Mouse (Mus musculus) activated CD4-positive, CD25-positive, alpha-beta regulatory T cell, adult 9 weeks (primary cell): Measurements from ENCODE around the gene Krtap19-1. TPM values are rescaled to one million over a fixed set of nuclear protein-coding genes. Genes with fewer than 3 reads are reported as not detected.

Experiments used
- polyA plus RNA-seq: library from polyadenylated mRNA; unstranded; fragments of 100-300 nt; shearing (Covaris generic); gene quantifications from one replicate; pipeline ENCODE4 v1.2.1, GENCODE M21; 2017

The Krtap19-1 gene
- not detected for polyA plus RNA-seq

DNA sequence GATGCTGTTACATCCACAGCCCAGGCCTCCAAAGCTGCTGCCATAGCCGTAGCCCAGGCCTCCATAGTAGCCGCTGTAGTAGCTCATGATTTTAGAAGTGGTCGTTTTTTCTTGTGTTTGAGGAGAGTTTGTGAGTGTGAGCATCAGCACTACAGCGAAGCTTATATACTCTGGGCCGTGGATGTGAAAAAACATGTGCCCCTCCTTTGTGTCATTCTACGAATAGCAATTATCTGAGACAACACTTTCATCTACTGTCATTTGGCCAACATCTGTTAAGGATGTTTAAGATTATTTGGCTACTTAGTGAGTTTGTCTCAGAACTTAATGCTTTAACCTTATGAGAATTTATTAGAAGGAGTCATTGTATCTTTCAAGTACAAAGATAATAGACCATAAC lies at the start of gene Krtap19-1:
TSS of gene Krtap19-1 (minus strand) at position 101 of the 400 bp plus-strand sequence.

DNA sequence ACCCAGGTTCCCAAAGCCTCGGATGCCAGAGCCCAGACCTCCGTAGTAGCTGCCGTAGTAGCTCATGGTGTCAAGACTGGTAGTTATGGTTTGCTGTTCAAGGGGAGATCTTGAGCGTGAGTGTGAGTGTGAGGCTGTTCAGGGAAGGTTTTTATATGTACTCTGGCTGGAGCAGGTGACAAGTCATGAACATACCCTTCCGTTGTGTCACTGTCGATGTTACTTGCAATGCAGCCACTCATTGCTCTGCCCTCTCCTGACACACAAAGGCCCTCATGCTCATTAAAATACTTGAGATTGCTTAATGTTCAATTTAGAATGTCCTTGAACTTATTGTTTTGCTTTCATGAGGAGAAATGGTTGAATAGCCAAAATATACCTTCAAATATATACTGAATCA lies 27.1 kb upstream of the Krtap19-1 start, which contains the start of gene Krtap19-5:
TSS of gene Krtap19-5 (minus strand) at position 101 of the 400 bp plus-strand sequence.

DNA sequence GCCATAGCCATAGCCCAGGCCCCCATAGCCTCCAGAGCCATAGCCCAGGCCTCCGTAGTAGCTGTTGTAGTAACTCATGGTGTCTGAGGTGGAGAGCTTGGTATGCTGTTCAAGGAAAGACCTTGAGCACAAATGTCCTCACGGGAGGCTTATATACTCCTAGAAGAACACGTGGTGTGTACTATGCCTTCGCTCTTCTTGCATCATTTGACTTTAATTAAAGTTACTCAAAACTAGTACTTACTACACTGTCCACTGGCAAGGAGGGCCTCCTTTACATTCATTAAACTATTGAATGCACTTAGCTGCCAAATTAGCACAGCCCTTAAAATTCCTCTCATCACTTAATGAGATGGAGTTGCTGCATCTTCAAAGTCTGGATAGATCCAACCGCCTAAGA lies 15.8 kb upstream of the Krtap19-1 start, which contains the start of gene Krtap19-4:
TSS of gene Krtap19-4 (minus strand) at position 101 of the 400 bp plus-strand sequence.

DNA sequence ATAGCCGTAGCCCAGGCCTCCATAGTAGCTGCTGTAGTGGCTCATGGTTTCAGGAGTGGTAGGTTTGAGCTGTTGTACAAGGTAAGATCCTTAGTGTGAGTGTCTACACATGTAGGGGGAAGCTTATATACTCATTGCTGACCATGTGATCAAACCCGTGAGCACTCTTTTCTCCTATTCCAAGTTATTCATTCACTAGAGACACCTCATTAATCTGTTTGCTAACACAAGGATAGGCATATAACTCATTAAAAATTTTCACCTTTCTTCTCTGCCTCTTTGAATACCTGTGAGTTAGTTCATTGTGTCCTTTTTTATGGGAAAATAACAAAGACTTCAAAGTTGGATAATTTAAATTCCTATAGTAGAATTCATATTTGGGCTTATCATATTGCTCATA lies 8.7 kb upstream of the Krtap19-1 start, which contains the start of gene Krtap19-3:
TSS of gene Krtap19-3 (minus strand) at position 101 of the 400 bp plus-strand sequence.

DNA sequence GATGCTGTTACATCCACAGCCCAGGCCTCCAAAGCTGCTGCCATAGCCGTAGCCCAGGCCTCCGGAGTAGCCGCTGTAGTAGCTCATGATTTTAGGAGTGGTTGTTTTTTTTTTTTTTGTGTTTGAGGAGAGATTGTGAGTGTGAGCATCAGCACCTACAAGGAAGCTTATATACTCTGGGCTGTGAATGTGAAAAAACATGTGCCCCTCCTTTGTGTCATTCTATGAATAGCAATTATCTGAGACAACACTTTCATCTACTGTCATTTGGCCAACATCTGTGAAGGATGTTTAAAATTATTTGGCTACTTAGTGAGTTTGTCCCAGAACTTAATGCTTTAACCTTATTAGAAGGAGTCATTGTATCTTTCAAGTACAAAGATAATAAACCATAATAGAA lies 5.0 kb upstream of the Krtap19-1 start, which contains the start of gene Krtap19-2:
TSS of gene Krtap19-2 (minus strand) at position 101 of the 400 bp plus-strand sequence.

DNA sequence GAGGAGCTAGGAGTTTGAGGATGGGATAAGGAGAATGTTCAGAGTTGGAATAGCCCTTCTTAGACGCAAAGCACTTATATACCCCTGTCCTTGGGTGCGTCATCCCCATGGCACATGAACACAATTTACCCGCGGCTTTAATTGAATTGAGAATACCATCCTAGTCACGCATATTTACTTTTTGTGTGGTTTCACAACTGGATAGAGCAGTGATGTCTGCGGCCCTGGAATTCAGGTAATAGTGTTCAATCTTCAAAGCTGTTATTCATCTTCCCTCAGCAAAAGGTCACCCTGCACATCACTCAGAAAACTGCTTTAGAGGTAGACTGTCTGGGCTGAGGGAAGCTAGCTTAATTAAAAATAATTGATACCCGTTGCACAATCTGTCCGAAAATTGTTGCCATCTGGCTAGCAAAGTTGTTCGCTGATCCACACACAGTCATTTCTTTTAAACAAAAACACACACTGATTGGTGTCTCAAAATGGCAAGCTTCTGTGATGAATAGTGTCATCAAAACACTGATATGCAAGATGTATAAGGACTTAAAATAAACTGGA lies 43.0 kb downstream of the Krtap19-1 start, which contains the start of gene Krtap14:
TSS of gene Krtap14 (minus strand) at position 51 of the 558 bp plus-strand sequence.

DNA sequence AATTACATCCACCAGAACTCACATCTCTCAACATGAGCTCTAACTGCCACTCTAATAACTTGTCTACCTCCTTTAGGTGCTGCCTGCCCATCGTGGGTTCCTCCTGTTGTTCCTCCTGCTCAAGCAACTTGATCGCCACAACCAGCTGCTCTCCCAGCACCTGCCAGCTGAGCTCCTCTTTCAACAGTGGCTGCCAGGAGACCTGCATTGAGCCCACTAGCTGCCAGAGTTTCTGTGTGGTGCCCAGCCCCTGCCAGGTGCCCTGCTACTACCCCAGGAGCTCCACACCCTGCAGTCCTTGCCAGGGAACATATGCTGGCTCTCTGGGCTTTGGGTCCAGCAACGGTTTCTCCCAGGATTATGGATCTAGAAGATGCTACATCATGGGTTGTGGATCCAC lies 49.1 kb downstream of the Krtap19-1 start, which contains the start of gene Krtap15:
TSS of gene Krtap15 (plus strand) at position 150 of the 400 bp plus-strand sequence.

Other genes starting within 250 kb of the Krtap19-1 start
- gene 2310079G19Rik, start 241.7 kb downstream of the Krtap19-1 start, polyA plus RNA-seq, result not detected
- not detected for gene Krtap26-1, start 221.6 kb downstream of the Krtap19-1 start, polyA plus RNA-seq
- gene Krtap27-1, start 197.7 kb downstream of the Krtap19-1 start, polyA plus RNA-seq, result not detected
- gene 2310061N02Rik, start 161.4 kb downstream of the Krtap19-1 start, polyA plus RNA-seq, result not detected
- gene Krtap13-1, start 140.5 kb downstream of the Krtap19-1 start, polyA plus RNA-seq, result not detected
- gene Krtap13, start 117.8 kb downstream of the Krtap19-1 start, polyA plus RNA-seq, result not detected
- gene 2310034C09Rik, start 110.6 kb downstream of the Krtap19-1 start, polyA plus RNA-seq, result not detected
- not detected for gene 2310057N15Rik, start 95.2 kb downstream of the Krtap19-1 start, polyA plus RNA-seq
- gene Gm5965, start 91.5 kb downstream of the Krtap19-1 start, polyA plus RNA-seq, result not detected
- not detected for gene Gm20741, start 57.2 kb downstream of the Krtap19-1 start, polyA plus RNA-seq
- gene Krtap15, start 49.2 kb downstream of the Krtap19-1 start, polyA plus RNA-seq, result not detected
- not detected for gene Krtap14, start 43.3 kb downstream of the Krtap19-1 start, polyA plus RNA-seq
- not detected for gene Krtap19-2, start 4.9 kb upstream of the Krtap19-1 start, polyA plus RNA-seq
- gene Krtap19-3, start 8.6 kb upstream of the Krtap19-1 start, polyA plus RNA-seq, result not detected
- gene Krtap19-4, start 15.7 kb upstream of the Krtap19-1 start, polyA plus RNA-seq, result not detected
- gene Krtap19-5, start 27.0 kb upstream of the Krtap19-1 start, polyA plus RNA-seq, result not detected
- not detected for gene Krtap19-9b, start 62.9 kb upstream of the Krtap19-1 start, polyA plus RNA-seq
- not detected for gene Krtap16-3, start 93.5 kb upstream of the Krtap19-1 start, polyA plus RNA-seq
- gene Krtap22-2, start 141.3 kb upstream of the Krtap19-1 start, polyA plus RNA-seq, result not detected
- gene Gm10229, start 145.9 kb upstream of the Krtap19-1 start, polyA plus RNA-seq, result not detected
- not detected for gene Krtap6-1, start 162.3 kb upstream of the Krtap19-1 start, polyA plus RNA-seq
- not detected for gene Gm10228, start 172.1 kb upstream of the Krtap19-1 start, polyA plus RNA-seq
- not detected for gene Krtap6-5, start 178.5 kb upstream of the Krtap19-1 start, polyA plus RNA-seq
- gene 1110025L11Rik, start 194.6 kb upstream of the Krtap19-1 start, polyA plus RNA-seq, result not detected
- gene Krtap6-3, start 214.6 kb upstream of the Krtap19-1 start, polyA plus RNA-seq, result not detected